Mouse (Mus musculus) embryonic stem cell, embryonic (primary cell): ENCODE data around the gene Zfyve1.
"Not testable (repeated sequence)": the region's sequence is repeated elsewhere in the genome, so short reads cannot be mapped to it uniquely, and the experiment has no call there.

Experiments
- CTCF ChIA-PET, 4 experiments: fragments of 300-600 bp in 2 of 4; fragments of 350-600 bp in 2 of 4; sonication (Branson Sonifier 250); formaldehyde crosslinking; loops; one replicate each; lab custom pipeline; 2022; ENCODE audit warnings: inconsistent platforms in 2 of 4; lab: Charles Lee
- POLR2A ChIA-PET, 4 experiments: fragments of 300-600 bp in 2 of 4; fragments of 350-600 bp in 2 of 4; sonication (Branson Sonifier 250); formaldehyde crosslinking; loops; one replicate each; lab custom pipeline; 2022; ENCODE audit warnings: antibody characterized with exemption in 4 of 4, inconsistent platforms in 1 of 4; lab: Charles Lee

Gene Zfyve1

GRCm38 (mm10) chr12:83597025-83597501, at the start of gene Zfyve1:
TSS of gene Zfyve1 (minus strand) at chr12:83597222.
- CTCF ChIA-PET = interaction anchor here in 3 of 4 experiments (0.6 to 1.3 kb wide), 13 partner anchors 8 to 173 kb away, joined by 3 to 7 read pairs (median 4); partner anchors contain the start of gene Dcaf4 (in 1 of the 3)
- POLR2A ChIA-PET = interaction anchor here (0.6 to 5.0 kb wide), 72 partner anchors 9 to 820 kb away, joined by 3 to 93 read pairs (median 5); partner anchors contain the start of genes Rbm25 (in 3 of the 4), Psen1 (in 2 of the 4), Acot1 (in 1 of the 4) and Rnf113a2 (in 1 of the 4)

GRCm38 (mm10) chr12:83643116-83643515, 46.1 kb upstream of the Zfyve1 start:
- POLR2A ChIA-PET = interaction anchor here (0.5 to 18.4 kb wide), 17 partner anchors 3 to 828 kb away, joined by 3 to 712 read pairs (median 5); partner anchors contain the start of genes Psen1 (in 2 of the 4), Rbm25 (in 2 of the 4) and Zfyve1 (in 1 of the 4)

DNA sequence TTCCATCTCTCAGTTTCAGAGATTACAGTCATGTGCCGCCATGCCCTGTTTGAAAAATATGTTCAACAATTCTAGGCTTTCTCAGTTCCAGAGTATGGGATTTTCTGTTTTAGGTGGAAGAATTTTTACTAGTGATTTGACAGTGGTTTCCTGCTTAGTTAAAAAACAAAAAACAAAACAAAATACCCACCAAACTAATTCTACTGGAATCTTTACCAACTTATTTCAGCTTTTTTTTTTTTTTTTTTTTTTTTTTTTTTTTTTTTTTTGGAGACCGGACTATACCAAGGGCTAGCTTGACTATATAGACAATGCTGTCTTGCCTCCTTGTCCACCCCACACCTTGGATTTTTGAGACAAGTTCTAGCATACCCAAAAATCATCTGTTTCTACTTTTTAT, 44.2 kb upstream of the Zfyve1 start:
- CTCF ChIA-PET = no interaction called here
- POLR2A ChIA-PET = interaction anchor here (0.7 to 18.4 kb wide), 24 partner anchors 2 to 48 kb away, joined by 3 to 712 read pairs (median 6); partner anchors contain the start of genes Rbm25 (in 2 of the 4) and Psen1 (in 1 of the 4)

More at GRCm38 (mm10) chr12:83643116-83643515, 46.1 kb upstream of the Zfyve1 start:
- CTCF ChIA-PET = interaction anchor here in 1 of 4 experiments (0.7 kb wide), 2 partner anchors 38 to 112 kb away, joined by 3 to 7 read pairs; no protein-coding TSS in a partner anchor

DNA sequence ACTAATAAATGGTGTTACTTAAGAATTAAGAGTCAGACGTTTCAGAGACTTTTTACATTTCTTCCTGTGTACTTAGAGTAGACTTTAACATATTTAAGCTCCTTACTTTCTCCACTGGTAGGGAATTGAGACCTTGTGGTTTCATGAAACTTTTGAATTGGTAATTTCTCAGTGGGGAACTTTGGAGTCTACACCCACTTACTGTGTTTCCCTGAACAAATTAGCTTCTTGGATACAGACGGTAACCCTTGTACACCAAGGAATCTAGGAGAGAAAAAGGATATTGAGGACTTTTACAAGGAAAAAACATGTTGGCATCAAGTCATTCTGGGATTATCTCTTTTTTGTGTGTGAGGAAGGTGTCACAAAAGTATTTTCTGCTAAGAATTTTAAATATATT, 36.8 kb upstream of the Zfyve1 start:
- POLR2A ChIA-PET = interaction anchor here (0.7 to 17.7 kb wide), 19 partner anchors 10 to 110 kb away, joined by 3 to 712 read pairs (median 38); partner anchors contain the start of genes Zfyve1 (in 3 of the 4) and Psen1 (in 1 of the 4)
- CTCF ChIA-PET = interaction anchor here in 1 of 4 experiments (0.7 kb wide), 1 partner anchor 102 kb away, joined by 3 read pairs; no protein-coding TSS in a partner anchor

- ChIA-PET POLR2A (interaction anchor here (0.6 to 17.7 kb wide), 118 partner anchors 8 to 1297 kb away, joined by 3 to 712 read pairs (median 7); partner anchors contain the start of genes Zfyve1 (in 4 of the 4), Psen1 (in 3 of the 4), Riox1 (in 2 of the 4) and Acot1 (in 1 of the 4)), CTCF (interaction anchor here in 2 of 4 experiments (0.5 to 1.2 kb wide), 4 partner anchors 26 to 1122 kb away, joined by 3 to 4 read pairs (median 3); no protein-coding TSS in a partner anchor)
Observed at GRCm38 (mm10) chr12:83632680-83633025, 35.6 kb upstream of the Zfyve1 start.

- POLR2A ChIA-PET = interaction anchor here (0.5 to 17.7 kb wide), 155 partner anchors 8 to 1297 kb away, joined by 3 to 712 read pairs (median 5); partner anchors contain the start of genes Zfyve1 (in 4 of the 4), Psen1 (in 3 of the 4), Dpf3 (in 2 of the 4) and Riox1 (in 2 of the 4)
- CTCF ChIA-PET = interaction anchor here in 3 of 4 experiments (0.5 to 1.2 kb wide), 9 partner anchors 12 to 1123 kb away, joined by 3 to 7 read pairs (median 3); partner anchors contain the start of gene Zfyve1 (in 1 of the 3)
Observed at GRCm38 (mm10) chr12:83631743-83632679, 35.0 kb upstream of the Zfyve1 start.

- POLR2A ChIA-PET = interaction anchor here (0.7 to 17.7 kb wide), 57 partner anchors 8 to 471 kb away, joined by 3 to 712 read pairs (median 10); partner anchors contain the start of genes Psen1 (in 3 of the 4), Zfyve1 (in 3 of the 4) and Riox1 (in 1 of the 4)
- CTCF ChIA-PET = not testable (repeated sequence)
Observed at GRCm38 (mm10) chr12:83630936-83631335, 33.9 kb upstream of the Zfyve1 start, which contains the start of gene Rbm25. TSS of gene Rbm25 (plus strand) at chr12:83631236.

DNA sequence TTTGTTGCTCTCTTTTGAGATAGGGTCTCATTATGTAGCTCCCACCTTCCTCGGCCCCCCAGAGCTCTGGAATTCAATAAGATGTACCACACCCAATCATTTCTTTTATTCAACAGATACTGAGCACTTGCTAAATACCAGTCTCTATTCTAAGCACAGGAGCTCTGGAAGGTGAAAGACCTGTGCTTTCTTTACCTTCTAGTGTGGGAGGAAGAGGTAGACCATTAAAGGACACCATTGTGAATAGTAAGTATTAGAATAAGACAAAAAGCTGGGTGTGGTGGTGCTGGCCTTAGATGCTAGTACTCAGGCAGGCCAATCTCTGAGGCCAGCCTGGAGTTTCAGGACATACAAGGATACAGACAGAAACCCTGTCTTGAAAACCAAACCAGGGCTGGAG, 27.3 kb upstream of the Zfyve1 start:
- CTCF ChIA-PET = no interaction called here
- POLR2A ChIA-PET = interaction anchor here (0.7 to 10.8 kb wide), 40 partner anchors 8 to 138 kb away, joined by 3 to 203 read pairs (median 5); partner anchors contain the start of genes Psen1 (in 2 of the 4), Zfyve1 (in 2 of the 4) and Rbm25 (in 1 of the 4)

GRCm38 (mm10) chr12:83622031-83622755, 25.2 kb upstream of the Zfyve1 start:
- CTCF ChIA-PET = interaction anchor here in 1 of 4 experiments (0.6 kb wide), 1 partner anchor 25 kb away, joined by 4 read pairs; the partner anchor contains the start of gene Zfyve1

GRCm38 (mm10) chr12:83620694-83621093, 23.7 kb upstream of the Zfyve1 start:
- CTCF ChIA-PET = interaction anchor here in 1 of 4 experiments (1.2 kb wide), 1 partner anchor 11 kb away, joined by 3 read pairs; no protein-coding TSS in a partner anchor
- POLR2A ChIA-PET = interaction anchor here (0.7 to 10.8 kb wide), 21 partner anchors 11 to 62 kb away, joined by 3 to 203 read pairs (median 6); partner anchors contain the start of genes Rbm25 (in 3 of the 4) and Zfyve1 (in 2 of the 4)

More at GRCm38 (mm10) chr12:83622031-83622755, 25.2 kb upstream of the Zfyve1 start:
- POLR2A ChIA-PET = interaction anchor here in 3 of 4 experiments (0.6 to 10.8 kb wide), 16 partner anchors 9 to 604 kb away, joined by 3 to 203 read pairs (median 12); partner anchors contain the start of genes Rbm25 (in 3 of the 3) and Zfyve1 (in 2 of the 3)

- CTCF ChIA-PET = interaction anchor here in 2 of 4 experiments (0.6 to 0.7 kb wide), 2 partner anchors 132 to 1885 kb away, joined by 3 to 6 read pairs; no protein-coding TSS in a partner anchor
- POLR2A ChIA-PET = interaction anchor here (0.6 to 10.8 kb wide), 17 partner anchors 13 to 408 kb away, joined by 3 to 203 read pairs (median 10); partner anchors contain the start of genes Rbm25 (in 3 of the 4) and Zfyve1 (in 2 of the 4)
Observed at GRCm38 (mm10) chr12:83618981-83619380, 22.0 kb upstream of the Zfyve1 start.

- CTCF ChIA-PET = no interaction called here
- POLR2A ChIA-PET = interaction anchor here (0.6 to 10.8 kb wide), 11 partner anchors 11 to 1697 kb away, joined by 3 to 203 read pairs (median 4); partner anchors contain the start of genes Rbm25 (in 2 of the 4) and Zfyve1 (in 2 of the 4)
Observed at GRCm38 (mm10) chr12:83617261-83617660, 20.2 kb upstream of the Zfyve1 start.

DNA sequence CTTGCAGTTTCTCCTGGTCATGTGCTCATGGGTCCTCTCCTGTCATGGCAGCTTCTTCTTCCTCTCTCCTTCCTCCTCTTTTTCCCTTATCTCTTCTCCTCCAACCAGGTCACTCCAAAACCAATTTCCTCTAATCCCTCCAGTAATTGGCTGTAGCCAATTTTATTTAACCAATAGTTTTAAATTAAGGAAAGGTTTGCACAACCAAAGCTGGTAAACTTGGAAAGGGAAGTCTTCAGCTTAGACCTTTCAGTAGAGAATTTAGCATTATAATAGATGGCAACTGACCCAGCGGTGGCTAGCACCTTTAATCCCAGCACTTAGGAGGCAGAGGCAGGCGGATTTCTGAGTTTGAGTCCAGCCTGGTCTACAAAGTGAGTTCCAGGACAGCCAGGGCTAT, 9.4 kb upstream of the Zfyve1 start:
- POLR2A ChIA-PET = interaction anchor here (0.6 to 6.8 kb wide), 37 partner anchors 8 to 156 kb away, joined by 3 to 75 read pairs (median 5); partner anchors contain the start of genes Zfyve1 (in 4 of the 4), Rbm25 (in 2 of the 4) and Psen1 (in 1 of the 4)
- CTCF ChIA-PET = interaction anchor here in 3 of 4 experiments (0.6 to 1.6 kb wide), 5 partner anchors 8 to 82 kb away, joined by 3 to 4 read pairs (median 3); partner anchors contain the start of genes Psen1 (in 1 of the 3) and Zfyve1 (in 1 of the 3)

- ChIA-PET CTCF (no interaction called here), POLR2A (interaction anchor here in 2 of 4 experiments (1.0 to 2.4 kb wide), 2 partner anchors 29 to 30 kb away, joined by 6 to 8 read pairs; partner anchors contain the start of gene Rbm25 (in 1 of the 2))
Observed at GRCm38 (mm10) chr12:83602285-83602684, 5.3 kb upstream of the Zfyve1 start.

GRCm38 (mm10) chr12:83597881-83598280, 859 bp upstream of the Zfyve1 start:
- POLR2A ChIA-PET = interaction anchor here in 3 of 4 experiments (0.8 to 5.0 kb wide), 20 partner anchors 8 to 58 kb away, joined by 3 to 93 read pairs (median 12); partner anchors contain the start of gene Rbm25 (in 2 of the 3)
- CTCF ChIA-PET = interaction anchor here in 1 of 4 experiments (0.9 kb wide), 1 partner anchor 34 kb away, joined by 5 read pairs; no protein-coding TSS in a partner anchor
